Mouse (Mus musculus) forebrain, embryonic 14.5 days (tissue): ENCODE measurements around the gene Mfsd11. TPM values are rescaled to one million over a fixed set of nuclear protein-coding genes. Genes with fewer than 3 reads are reported as not detected.
A peak's percentile ranks its signal among the peaks of the same experiment; 100 is the strongest.

Experiments
- ATAC-seq: fragments of 200-750 bp; cut with Nextera tagmentation; 2 replicates; pipeline ENCODE4 v1.8.0; 2017; ENCODE audit warnings: mild to moderate bottlenecking, moderate library complexity
- DNase-seq: peaks from one replicate; pipeline ENCODE4 v3.0.0-alpha.2; 2015; ENCODE audit warnings: low spot score
- H3K27ac ChIP-seq: fragments of 300-500 bp; sonication (generic); 2 replicates; pipeline ENCODE4 v1.5.1; 2014; ENCODE audit warnings: low read depth, mild to moderate bottlenecking, control low read depth, low read length, moderate library complexity
- H3K27me3 ChIP-seq: fragments of 300-500 bp; sonication (generic); replicated peaks from 2 replicates; pipeline ENCODE4 v1.6.1; 2014; ENCODE audit warnings: low read length, control low read depth, mixed read lengths; ENCODE audit not compliant: control insufficient read depth, insufficient read depth
- H3K36me3 ChIP-seq: fragments of 300-500 bp; sonication (generic); 2 replicates; pipeline ENCODE4 v1.6.1; 2014; ENCODE audit warnings: low read length, control low read depth; ENCODE audit not compliant: control insufficient read depth, insufficient read depth
- H3K4me1 ChIP-seq: fragments of 300-500 bp; sonication (generic); 2 replicates; pipeline ENCODE4 v1.6.1; 2014; ENCODE audit warnings: antibody characterized with exemption, low read length, control low read depth; ENCODE audit not compliant: control insufficient read depth, insufficient read depth
- H3K4me2 ChIP-seq: fragments of 300-500 bp; sonication (generic); 2 replicates; pipeline ENCODE4 v1.6.1; 2014; ENCODE audit warnings: mild to moderate bottlenecking, control low read depth, low read length
- H3K4me3 ChIP-seq: fragments of 300-500 bp; sonication (generic); 2 replicates; pipeline ENCODE4 v1.5.1; 2014; ENCODE audit warnings: low read depth, low read length, control low read depth
- H3K9ac ChIP-seq: fragments of 300-500 bp; sonication (generic); 2 replicates; pipeline ENCODE4 v1.6.1; 2014; ENCODE audit warnings: mild to moderate bottlenecking, low read length, control low read depth, moderate library complexity
- H3K9me3 ChIP-seq: fragments of 300-500 bp; sonication (generic); replicated peaks from 2 replicates; pipeline ENCODE4 v1.6.1; 2016; ENCODE audit warnings: low read length, control low read depth, mixed read lengths; ENCODE audit not compliant: control insufficient read depth
- WGBS: fragments of 180-500 bp; shearing (Covaris S2); extraction: QIAGEN DNeasy Blood & Tissue Kit; methylation state at CpG from one replicate; pipeline ENCODE4 v1.1.7; 2014; 5-methylcytosine and 5-hydroxymethylcytosine counted together
- polyA plus RNA-seq: library from polyadenylated mRNA; unstranded; fragments of >200 nt; fragmentation: Nextera tagmentation; extraction: Ambion mirVana; gene quantifications from 2 replicates; pipeline ENCODE4 v1.2.1, GENCODE M21; 2014

Mfsd11 gene
- polyA plus RNA-seq, 1 experiment from 2014 or later: 31.8 TPM

- peaks cover 34% of the 10 kb centered on the region for H3K4me1 ChIP-seq
- no peak; the same call in 1 of the 2 replicates for ATAC-seq
- peak; percentile 69 for DNase-seq
- WGBS: 49% methylated on average over 11 of the region's 11 CpGs
- peak overlapping the region; percentile 66 for H3K9ac ChIP-seq
- H3K4me2 ChIP-seq: peak overlapping the region; percentile 66
- no peaks in the 10 kb centered on the region for H3K36me3 ChIP-seq
- peak overlapping the region; percentile 97 for H3K27ac ChIP-seq
- H3K4me3 ChIP-seq: peak overlapping the region; percentile 25
- no peaks in the 10 kb centered on the region for H3K9me3 ChIP-seq
- no peaks in the 10 kb centered on the region for H3K27me3 ChIP-seq
Measured at GRCm38 (mm10) chr11:116810528-116810927, 41.7 kb upstream of the Mfsd11 start.

GRCm38 (mm10) chr11:116810983-116811901, 41.0 kb upstream of the Mfsd11 start:
- WGBS: 5% methylated on average over 29 of the region's 32 CpGs
- peak overlapping the region; percentile 25 for H3K4me3 ChIP-seq
- peak overlapping the region; percentile 66 for H3K4me2 ChIP-seq
- H3K27me3 ChIP-seq: no peaks in the 10 kb centered on the region
- ATAC-seq (peak; percentile 93), DNase-seq (peak; percentile 94)
- H3K9ac ChIP-seq: peak overlapping the region; percentile 66
- no peaks in the 10 kb centered on the region for H3K9me3 ChIP-seq
- H3K4me1 ChIP-seq: peaks cover 34% of the 10 kb centered on the region
- no peaks in the 10 kb centered on the region for H3K36me3 ChIP-seq
- peak overlapping the region; percentile 97 for H3K27ac ChIP-seq

GRCm38 (mm10) chr11:116812793-116813529, 39.3 kb upstream of the Mfsd11 start:
- Histone ChIP-seq H3K4me3 (no peak overlapping the region), H3K27ac (peak overlapping the region; percentile 97), H3K9me3 (no peaks in the 10 kb centered on the region), H3K4me1 (peaks cover 34% of the 10 kb centered on the region), H3K4me2 (no peak overlapping the region), H3K36me3 (no peaks in the 10 kb centered on the region), H3K9ac (no peak overlapping the region), H3K27me3 (no peaks in the 10 kb centered on the region)
- peak; percentile 10; the same call in 1 of the 2 replicates for ATAC-seq
- WGBS: 43% methylated on average over 21 of the region's 21 CpGs
- peak; percentile 80 for DNase-seq

GRCm38 (mm10) chr11:116813610-116814009, 38.6 kb upstream of the Mfsd11 start:
- Histone ChIP-seq H3K9me3 (no peaks in the 10 kb centered on the region), H3K27ac (peak overlapping the region; percentile 74), H3K9ac (no peak overlapping the region), H3K4me2 (no peak overlapping the region), H3K36me3 (no peaks in the 10 kb centered on the region), H3K4me3 (no peak overlapping the region), H3K27me3 (no peaks in the 10 kb centered on the region), H3K4me1 (peaks cover 34% of the 10 kb centered on the region)
- ATAC-seq (no peak), DNase-seq (no peak)
- WGBS: 68% methylated on average over 13 of the region's 13 CpGs

- Histone ChIP-seq H3K9me3 (no peaks in the 10 kb centered on the region), H3K27me3 (no peaks in the 10 kb centered on the region), H3K27ac (peak overlapping the region; percentile 74), H3K4me1 (peaks cover 34% of the 10 kb centered on the region), H3K36me3 (no peaks in the 10 kb centered on the region), H3K4me3 (no peak overlapping the region), H3K4me2 (peak overlapping the region; percentile 7; the same call in 1 of the 2 replicates), H3K9ac (peak overlapping the region; percentile 40; the same call in 1 of the 2 replicates)
- DNase-seq: peak; percentile 68
- 0 out of 2 replicates have a peak, but pooled peaks have one; percentile 1 for ATAC-seq
- 9% methylated on average over 20 of the region's 20 CpGs for WGBS
Measured at GRCm38 (mm10) chr11:116814076-116814883, 38.0 kb upstream of the Mfsd11 start.

GRCm38 (mm10) chr11:116814884-116815415, 37.3 kb upstream of the Mfsd11 start:
- ATAC-seq: no peak

GRCm38 (mm10) chr11:116816769-116817168, 35.5 kb upstream of the Mfsd11 start:
- no peaks in the 10 kb centered on the region for H3K36me3 ChIP-seq

More at GRCm38 (mm10) chr11:116814884-116815415, 37.3 kb upstream of the Mfsd11 start:
- no peak for DNase-seq
- Histone ChIP-seq H3K9ac (peak overlapping the region; percentile 40; the same call in 1 of the 2 replicates), H3K36me3 (no peaks in the 10 kb centered on the region), H3K27ac (peak overlapping the region; percentile 74), H3K4me3 (no peak overlapping the region), H3K9me3 (no peaks in the 10 kb centered on the region), H3K4me2 (peak overlapping the region; percentile 7; the same call in 1 of the 2 replicates), H3K4me1 (peaks cover 34% of the 10 kb centered on the region), H3K27me3 (no peaks in the 10 kb centered on the region)
- 33% methylated on average over 7 of the region's 7 CpGs for WGBS

GRCm38 (mm10) chr11:116817567-116817966, 34.7 kb upstream of the Mfsd11 start:
- Histone ChIP-seq H3K9ac (no peak overlapping the region), H3K27me3 (no peaks in the 10 kb centered on the region), H3K4me1 (peaks cover 23% of the 10 kb centered on the region), H3K36me3 (no peaks in the 10 kb centered on the region), H3K9me3 (no peaks in the 10 kb centered on the region), H3K4me2 (no peak overlapping the region), H3K27ac (no peak overlapping the region), H3K4me3 (no peak overlapping the region)
- DNase-seq (no peak), ATAC-seq (no peak)
- WGBS: 96% methylated on average over 5 of the region's 5 CpGs

More at GRCm38 (mm10) chr11:116816769-116817168, 35.5 kb upstream of the Mfsd11 start:
- Histone ChIP-seq H3K4me2 (no peak overlapping the region), H3K27ac (no peak overlapping the region), H3K9me3 (no peaks in the 10 kb centered on the region), H3K9ac (no peak overlapping the region), H3K4me3 (no peak overlapping the region), H3K27me3 (no peaks in the 10 kb centered on the region), H3K4me1 (peaks cover 28% of the 10 kb centered on the region)
- no peak for DNase-seq
- 95% methylated on average over 5 of the region's 5 CpGs for WGBS
- ATAC-seq: no peak
